Mouse (Mus musculus) embryo, embryonic 10 days (tissue): ENCODE measurements around the gene Akap13.
A peak's percentile ranks its signal among the peaks of the same experiment; 100 is the strongest.

ENCODE experiments used
- DNase-seq: peaks from one replicate; pipeline ENCODE4 v3.0.0-alpha.2; 2015; ENCODE audit warnings: low spot score

The Akap13 gene

DNA sequence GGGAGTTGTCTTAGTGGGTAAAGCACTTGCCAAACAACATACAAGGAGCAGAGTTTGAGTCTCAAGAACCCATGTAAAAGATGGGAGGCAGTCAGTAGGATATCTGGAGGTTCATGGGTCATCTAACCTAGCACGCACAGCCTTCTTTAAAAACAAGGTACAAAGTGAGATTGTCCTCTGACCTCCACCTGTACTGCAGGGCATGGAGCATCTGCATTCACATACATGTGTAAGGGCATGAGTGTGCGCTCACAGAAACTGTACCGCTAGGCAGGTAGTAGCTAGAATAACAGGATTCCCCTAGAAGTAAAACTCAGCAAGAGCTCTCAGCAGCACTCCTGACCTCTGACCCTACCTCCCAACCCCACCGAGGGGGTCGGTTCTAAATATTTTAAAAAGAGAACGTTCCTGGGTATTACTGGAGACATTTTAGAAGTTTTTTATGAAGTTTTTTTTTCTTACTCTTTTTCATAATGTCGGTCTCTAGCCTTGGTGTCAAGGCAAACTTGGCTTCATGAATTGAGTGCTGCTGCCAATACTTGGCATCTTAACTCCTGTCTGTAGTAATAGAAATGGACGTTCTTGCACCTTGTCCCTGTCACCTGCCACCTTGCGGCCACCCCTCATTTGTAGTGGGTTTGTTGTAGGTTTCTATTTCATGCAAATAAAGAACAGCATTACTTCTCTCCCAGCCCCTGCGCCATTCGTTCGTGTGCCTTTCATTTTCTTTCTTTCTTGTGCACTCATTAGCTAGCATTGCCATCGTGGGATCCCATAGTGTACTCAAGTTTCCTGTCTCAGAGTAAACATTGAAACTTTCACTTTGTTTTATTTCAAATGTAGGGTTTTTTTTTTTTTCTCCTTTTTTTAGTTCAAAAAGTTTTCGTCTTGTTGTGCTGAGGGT lies 61.6 kb downstream of the Akap13 start:
- DNase-seq, result no peak

GRCm38 (mm10) chr7:75520531-75520930 lies 65.2 kb downstream of the Akap13 start:
- DNase-seq, result peak; percentile 22

GRCm38 (mm10) chr7:75521199-75521598 lies 65.9 kb downstream of the Akap13 start:
- DNase-seq, result peak; percentile 61

- DNase-seq, result no peak
Observed at GRCm38 (mm10) chr7:75522226-75522625, 66.9 kb downstream of the Akap13 start.

DNA sequence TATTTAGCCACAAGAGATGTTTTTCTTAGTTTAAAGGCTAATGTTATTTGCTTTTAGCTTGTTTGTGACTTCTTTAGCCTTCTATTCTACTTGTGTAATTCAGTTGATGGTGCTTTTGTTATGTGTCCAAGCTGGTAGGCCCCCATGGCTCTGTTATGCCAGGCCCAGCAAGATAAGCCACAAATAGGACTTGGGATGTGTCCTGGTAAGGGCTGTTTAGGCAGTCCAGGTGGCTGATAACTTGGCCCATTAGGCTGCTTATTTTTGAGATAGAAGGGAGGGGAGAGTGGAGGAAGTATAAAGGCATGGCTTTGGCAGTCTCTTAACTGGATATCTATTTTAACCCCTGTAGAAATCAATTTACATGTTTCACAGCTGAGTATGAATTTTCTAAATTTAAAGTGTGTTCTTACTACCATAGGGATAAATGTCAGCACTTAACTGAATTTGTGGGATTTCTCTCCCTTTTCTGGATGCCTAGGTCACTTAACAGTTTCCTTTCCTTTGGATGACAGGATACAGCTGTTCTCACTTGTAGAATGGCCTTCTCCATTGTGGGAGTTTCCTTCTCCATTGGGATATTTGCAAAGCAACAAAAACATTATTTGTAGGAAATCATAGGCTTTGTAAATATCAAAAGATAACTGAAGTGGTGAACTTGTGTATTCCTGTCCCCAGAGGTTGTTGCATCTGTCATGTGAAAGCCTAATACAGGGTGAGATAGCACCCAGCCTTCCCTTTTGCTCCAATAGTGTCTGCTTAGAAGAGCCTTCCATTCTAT lies 69.6 kb downstream of the Akap13 start:
- DNase-seq, result no peak

GRCm38 (mm10) chr7:75525716-75526401 lies 70.5 kb downstream of the Akap13 start:
- DNase-seq, result no peak

- DNase-seq, result no peak
Observed at GRCm38 (mm10) chr7:75528751-75529150, 73.4 kb downstream of the Akap13 start.

DNA sequence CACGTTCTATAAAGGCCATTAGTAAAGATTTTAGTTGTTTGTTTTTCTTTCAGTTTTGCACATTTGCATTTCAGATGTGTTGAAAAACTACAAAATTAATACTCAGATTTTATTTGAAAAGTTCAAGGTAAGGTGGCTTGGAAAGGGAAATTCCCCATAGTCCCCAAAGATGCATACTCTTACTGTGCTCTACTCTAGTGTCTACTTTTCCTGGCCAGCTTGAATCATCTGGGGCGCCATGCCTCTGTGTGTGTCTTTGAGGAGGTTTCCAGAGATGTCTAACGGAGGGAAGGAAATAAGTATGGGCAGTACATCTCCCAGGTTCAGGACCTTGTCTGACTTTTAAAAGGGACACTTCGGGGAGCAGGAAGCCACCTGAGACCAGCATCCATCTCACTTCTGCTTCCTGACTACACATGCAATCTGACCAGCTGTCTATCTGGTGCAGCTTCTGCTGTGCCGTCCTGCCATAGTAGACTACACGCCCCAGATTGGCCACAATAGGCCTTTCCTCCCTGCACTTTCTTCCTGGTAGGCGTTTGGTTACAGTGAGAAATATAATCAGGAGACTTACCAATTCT lies 74.6 kb downstream of the Akap13 start:
- DNase-seq, result no peak

- DNase-seq, result no peak
Observed at GRCm38 (mm10) chr7:75530642-75531041, 75.3 kb downstream of the Akap13 start.

- no peak for DNase-seq
Observed at GRCm38 (mm10) chr7:75533079-75533478, 77.7 kb downstream of the Akap13 start.

- no peak for DNase-seq
Observed at GRCm38 (mm10) chr7:75536298-75536697, 81.0 kb downstream of the Akap13 start.

- no peak for DNase-seq
Observed at GRCm38 (mm10) chr7:75537567-75537966, 82.2 kb downstream of the Akap13 start.

DNA sequence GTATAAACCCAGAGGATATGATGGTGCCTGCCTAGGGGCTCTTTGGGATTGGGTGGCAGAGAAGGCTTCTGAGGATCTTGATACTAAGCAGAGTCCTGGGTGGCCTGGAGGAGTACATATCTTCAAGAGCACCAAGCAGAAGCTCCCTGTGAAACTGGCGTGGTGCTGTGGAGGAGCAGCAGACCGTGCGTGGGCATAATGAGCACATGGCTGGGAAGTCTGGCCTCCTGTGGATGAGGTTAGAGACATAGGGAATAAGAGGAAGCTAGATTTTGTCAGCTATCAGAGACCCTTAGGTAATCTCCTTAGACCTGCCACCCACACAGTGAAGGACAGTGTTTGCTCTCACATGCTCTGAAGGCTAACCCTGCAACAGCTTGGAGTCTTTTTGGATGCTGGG lies 83.2 kb downstream of the Akap13 start:
- DNase-seq, result no peak

DNA sequence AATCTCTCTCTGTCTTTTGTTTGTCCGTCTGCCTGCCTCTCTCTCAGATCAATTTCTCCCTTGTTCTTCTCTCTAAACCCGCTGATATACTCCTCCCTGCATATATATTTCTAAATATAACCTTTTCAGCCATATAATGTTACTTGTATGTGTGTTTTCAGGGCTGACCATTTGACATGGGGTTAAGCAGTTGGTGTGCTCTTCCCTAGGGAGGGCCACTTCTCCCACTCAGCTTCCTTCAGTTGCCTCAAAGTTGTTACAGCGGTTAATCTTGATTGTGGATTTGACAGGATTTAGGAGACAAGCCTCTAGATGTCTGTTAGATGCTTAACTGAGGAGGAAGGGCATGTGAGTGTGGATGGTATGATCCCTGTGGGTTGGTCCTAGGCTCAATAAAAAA lies 83.8 kb downstream of the Akap13 start:
- DNase-seq, result no peak

- no peak for DNase-seq
Observed at GRCm38 (mm10) chr7:75549856-75550255, 94.5 kb downstream of the Akap13 start.

DNA sequence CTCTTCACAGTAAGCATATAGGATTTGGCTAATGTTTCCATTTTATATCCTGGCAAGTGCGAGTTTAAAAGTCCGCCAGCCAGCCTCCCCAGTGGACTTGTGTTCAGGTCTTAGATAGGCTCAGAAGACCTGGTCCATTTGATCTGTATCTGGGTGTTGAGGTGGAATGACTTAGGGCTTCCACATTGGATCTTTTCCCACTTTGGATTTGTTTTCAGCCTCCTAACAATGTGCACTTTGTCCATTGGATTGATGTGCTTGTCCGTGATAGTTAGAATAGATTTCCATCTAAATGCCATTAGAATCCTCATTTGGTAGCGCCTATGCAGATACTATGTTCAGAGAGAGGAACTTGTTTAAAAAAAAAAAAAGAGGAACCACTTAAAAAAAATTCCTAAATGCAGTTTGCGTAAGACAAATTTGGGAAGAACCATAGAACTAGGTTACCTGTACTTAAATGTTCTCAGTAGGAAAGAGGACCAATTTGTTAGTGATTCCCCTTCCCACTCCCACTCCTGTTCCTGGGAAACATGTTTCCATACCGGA lies 95.5 kb downstream of the Akap13 start:
- DNase-seq, result no peak

GRCm38 (mm10) chr7:75553002-75553666 lies 97.8 kb downstream of the Akap13 start:
- no peak for DNase-seq

- no peak for DNase-seq
Observed at GRCm38 (mm10) chr7:75553667-75554045, 98.3 kb downstream of the Akap13 start.

DNA sequence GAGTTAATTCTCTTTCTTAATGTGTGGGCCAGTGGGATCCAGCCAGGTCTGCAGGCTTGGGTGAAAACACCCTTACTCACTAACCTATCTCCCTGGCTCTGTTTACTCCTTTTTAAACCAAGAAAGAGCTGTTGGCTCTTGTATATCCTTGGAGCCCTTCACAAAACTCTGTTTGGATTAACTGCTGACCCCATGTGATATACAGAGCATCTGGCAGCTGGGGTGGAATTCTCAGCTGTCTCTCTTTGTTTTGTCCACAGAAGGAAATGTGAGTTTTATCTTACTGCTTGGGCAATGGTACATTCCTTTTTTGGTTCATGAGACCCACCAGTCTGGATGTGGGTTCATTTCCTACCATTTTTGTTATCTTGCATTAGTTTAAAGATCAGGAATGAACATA lies 98.7 kb downstream of the Akap13 start:
- no peak for DNase-seq

- no peak for DNase-seq
Observed at GRCm38 (mm10) chr7:75555940-75556339, 100.6 kb downstream of the Akap13 start.

GRCm38 (mm10) chr7:75558225-75558624 lies 102.9 kb downstream of the Akap13 start:
- no peak for DNase-seq
